17 mouse cellular contexts compared by ENCODE assay signal in genomic region chr1:156913190-156913589, GRCm38 (mm10).
"Had no signal": no experiment of that assay in that cellular context is flagged by ENCODE, and none has a peak within 500 bp of the region (broad histone marks: within the 10 kb centered on the region; RNA-seq: fewer than 3 reads in every experiment).

No protein-coding gene starts in this region.

- H3K9ac ChIP-seq: liver, embryonic 12.5 days; liver, embryonic 14.5 days; lung, embryonic 14.5 days; midbrain, embryonic 12.5 days; neural tube, embryonic 13.5 days; neural tube, embryonic 15.5 days had no signal

- DNase-seq: lung, adult 18-20 months; lung, embryonic 14.5 days; lung, postnatal 10 days; lung, postnatal 4 days; midbrain, embryonic 14.5 days; retina, postnatal 1 day; right cerebral cortex, adult 18-20 months; right cerebral cortex, postnatal 25 days; right cerebral cortex, postnatal 4 days; spleen, adult 18-20 months had no signal

- H3K4me2 ChIP-seq: liver, embryonic 12.5 days; lung, embryonic 14.5 days; midbrain, embryonic 12.5 days; neural tube, embryonic 13.5 days; neural tube, embryonic 15.5 days had no signal

- H3K9me3 ChIP-seq: liver, embryonic 12.5 days; midbrain, embryonic 10.5 days; midbrain, embryonic 12.5 days; neural tube, embryonic 13.5 days; neural tube, embryonic 15.5 days had no signal

- H3K27me3 ChIP-seq: liver, embryonic 12.5 days; midbrain, embryonic 12.5 days; neural tube, embryonic 13.5 days; neural tube, embryonic 15.5 days had no signal

- H3K27ac ChIP-seq: liver, embryonic 12.5 days; liver, embryonic 14.5 days; midbrain, embryonic 10.5 days; midbrain, embryonic 12.5 days; neural tube, embryonic 13.5 days; neural tube, embryonic 15.5 days had no signal

- ATAC-seq: liver, embryonic 12.5 days; midbrain, embryonic 16.5 days had no signal

- H3K4me3 ChIP-seq: liver, embryonic 12.5 days; midbrain, embryonic 10.5 days; midbrain, embryonic 12.5 days; neural tube, embryonic 13.5 days; neural tube, embryonic 15.5 days had no signal

- H3K36me3 ChIP-seq: liver, embryonic 12.5 days; midbrain, embryonic 10.5 days; midbrain, embryonic 12.5 days; neural tube, embryonic 13.5 days; neural tube, embryonic 15.5 days had no signal
